Mouse (Mus musculus) erythroblast, adult 5-6 weeks (primary cell): ENCODE data around the gene Gm6588. TPM values are rescaled to one million over a fixed set of nuclear protein-coding genes. Genes with fewer than 3 reads are reported as not detected.

Experiments
- ATAC-seq: replicated peaks from 2 replicates; pipeline ENCODE4 v1.8.0; 2016; ENCODE audit warnings: moderate number of reproducible peaks, mild to moderate bottlenecking, moderate TSS enrichment, inconsistent platforms; ENCODE audit not compliant: poor library complexity, low FRiP score, severe bottlenecking
- total RNA-seq, 2 experiments: library from RNA; stranded (forward) in 1 of 2; stranded (reverse) in 1 of 2; fragments of 150-400 nt in 1 of 2; fragments of 200-764, 138-1000 nt in 1 of 2; gene quantifications; 2 replicates each; pipeline versions ENCODE4 v1.2.3 to v1.2.4; 2015 to 2017; ENCODE audit warnings: low replicate concordance in 2 of 2

Gene Gm6588
- total RNA-seq, 2 experiments from 2014 or later: not detected

- ATAC-seq: no peak
These were observed 17.1 kb downstream of the Gm6588 start for GRCm38 (mm10) chr5:112466331-112466730.

GRCm38 (mm10) chr5:112468986-112469581, 19.9 kb downstream of the Gm6588 start:
- no peak for ATAC-seq

- no peak for ATAC-seq
These were observed 20.9 kb downstream of the Gm6588 start for GRCm38 (mm10) chr5:112470144-112470543.

- no peak for ATAC-seq
These were observed 24.2 kb downstream of the Gm6588 start for GRCm38 (mm10) chr5:112473453-112473852.

GRCm38 (mm10) chr5:112481946-112482410, 32.8 kb downstream of the Gm6588 start:
- no peak for ATAC-seq

- ATAC-seq: no peak
These were observed 33.3 kb downstream of the Gm6588 start for GRCm38 (mm10) chr5:112482551-112482950.

- ATAC-seq: no peak
These were observed 33.8 kb downstream of the Gm6588 start for GRCm38 (mm10) chr5:112483030-112483429.

- ATAC-seq: no peak
These were observed 35.9 kb downstream of the Gm6588 start for GRCm38 (mm10) chr5:112484924-112485715.

GRCm38 (mm10) chr5:112486415-112486814, 37.2 kb downstream of the Gm6588 start:
- no peak for ATAC-seq

- no peak for ATAC-seq
These were observed 38.3 kb downstream of the Gm6588 start for GRCm38 (mm10) chr5:112487504-112487903.

- ATAC-seq: no peak
These were observed 39.0 kb downstream of the Gm6588 start for GRCm38 (mm10) chr5:112488101-112488776.

GRCm38 (mm10) chr5:112491489-112491888, 42.3 kb downstream of the Gm6588 start:
- no peak for ATAC-seq

GRCm38 (mm10) chr5:112493492-112493891, 44.3 kb downstream of the Gm6588 start:
- no peak for ATAC-seq

GRCm38 (mm10) chr5:112496753-112497369, 47.6 kb downstream of the Gm6588 start:
- ATAC-seq: no peak

GRCm38 (mm10) chr5:112498921-112499917, 50.0 kb downstream of the Gm6588 start:
- ATAC-seq: no peak

- ATAC-seq: no peak
These were observed 50.9 kb downstream of the Gm6588 start for GRCm38 (mm10) chr5:112499918-112500682.
